Mouse (Mus musculus) erythroblast, embryonic 14.5 days (primary cell): Measurements from ENCODE around the gene Olfm1.

Experiments used
- GATA1 ChIP-seq: IDR thresholded peaks from 2 replicates; pipeline ENCODE4 v1.6.1; 2012; ENCODE audit warnings: low read length, inconsistent platforms, mixed read lengths
- TAL1 ChIP-seq: IDR thresholded peaks from 3 replicates; pipeline ENCODE4 v1.6.1; 2012; ENCODE audit warnings: low read length, inconsistent platforms, mixed read lengths

GRCm38 (mm10) chr2:28239616-28240015 is 46.8 kb downstream of the Olfm1 start:
- TF ChIP-seq GATA1 (no peak), TAL1 (no peak)
